Mouse (Mus musculus): ENCODE results near the gene Edem3. TPM values are rescaled to one million over a fixed set of nuclear protein-coding genes. Genes with fewer than 3 reads are reported as not detected.
A peak's percentile ranks its signal among the peaks of the same experiment; 100 is the strongest.
"Not testable (repeated sequence)": the region's sequence is repeated elsewhere in the genome, so short reads cannot be mapped to it uniquely, and the experiment has no call there.

Gene Edem3
- polyA plus RNA-seq, 1 experiment: 2.8 TPM

DNA sequence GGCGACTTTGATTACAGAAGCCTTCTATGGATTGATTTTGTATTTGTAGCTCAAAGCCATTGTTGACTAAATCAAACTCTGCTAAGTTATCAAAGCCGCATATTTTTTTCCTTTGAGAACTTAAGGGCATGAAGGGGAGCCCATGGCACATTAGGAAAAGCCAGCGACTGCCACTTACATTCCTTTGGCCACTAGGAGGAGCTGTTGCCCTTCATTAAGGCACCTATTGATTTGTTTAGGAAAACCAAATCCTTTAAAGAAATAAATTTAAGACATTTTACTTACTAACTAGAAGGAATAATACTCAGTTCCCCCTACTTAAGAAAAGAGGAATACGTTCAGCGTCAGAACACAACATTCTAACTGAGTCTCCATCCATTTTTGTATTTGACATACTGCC, 65.3 kb downstream of the Edem3 start:
- Histone ChIP-seq H3K27ac (ENCODE audit: insufficient read depth, low read length) (no peak overlapping the region), H3K36me3 (ENCODE audit: control insufficient read depth, insufficient read depth, low read length) (peaks cover 17% of the 10 kb centered on the region), H3K27me3 (ENCODE audit: control insufficient read depth, insufficient read depth, low read length) (no peaks in the 10 kb centered on the region), H3K4me1 (ENCODE audit: control insufficient read depth, insufficient read depth, insufficient read length) (no peaks in the 10 kb centered on the region), H3K4me3 (ENCODE audit: extremely low read depth, insufficient read depth, insufficient read length) (no peak overlapping the region)
- TF ChIP-seq POLR2A (IDR thresholded peaks at IDR 0.05; ENCODE audit: low read depth, low read length): no peak
- no peak for TF ChIP-seq CTCF (IDR thresholded peaks at IDR 0.05; ENCODE audit: extremely low read depth, insufficient read depth, insufficient read length, insufficient replicate concordance)
- peak; percentile 11 to 45 for DNase-seq (ENCODE audit: low read depth in 1 of 2, low spot score in 2 of 2)
- 36% methylated on average over 5 of the region's 5 CpGs for WGBS

DNA sequence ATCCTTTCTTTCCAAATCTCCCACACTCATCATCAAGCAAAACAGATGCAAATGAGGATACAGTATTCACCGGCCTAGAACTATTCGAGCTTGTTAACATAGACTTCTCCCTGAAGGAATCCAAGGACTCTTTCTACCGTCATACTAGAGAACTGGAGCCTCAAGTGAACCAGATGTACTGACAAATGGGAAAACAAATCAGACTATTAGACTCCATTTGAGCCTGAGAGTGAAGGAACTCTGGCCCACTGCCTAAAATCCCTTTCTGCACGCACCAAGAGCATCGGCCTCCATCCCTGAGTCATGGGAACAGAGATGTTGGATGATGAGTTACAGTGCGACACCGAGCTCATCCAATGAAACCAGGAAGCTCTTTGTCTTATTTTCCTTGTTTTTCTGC, 69.9 kb downstream of the Edem3 start:
- TF ChIP-seq POLR2A (IDR thresholded peaks at IDR 0.05; ENCODE audit: low read depth, low read length) (no peak), CTCF (IDR thresholded peaks at IDR 0.05; ENCODE audit: extremely low read depth, insufficient read depth, insufficient read length, insufficient replicate concordance) (no peak)
- 87% methylated on average over 7 of the region's 7 CpGs for WGBS
- no peaks in the 10 kb centered on the region for H3K36me3 ChIP-seq (ENCODE audit: control insufficient read depth, insufficient read depth, low read length)
- H3K4me1 ChIP-seq (ENCODE audit: control insufficient read depth, insufficient read depth, insufficient read length): no peaks in the 10 kb centered on the region
- H3K4me3 ChIP-seq (ENCODE audit: extremely low read depth, insufficient read depth, insufficient read length): no peak overlapping the region
- DNase-seq (ENCODE audit: low read depth in 1 of 2, low spot score in 2 of 2): no peak
- H3K27me3 ChIP-seq (ENCODE audit: control insufficient read depth, insufficient read depth, low read length): no peaks in the 10 kb centered on the region
- H3K27ac ChIP-seq (ENCODE audit: insufficient read depth, low read length): no peak overlapping the region

DNA sequence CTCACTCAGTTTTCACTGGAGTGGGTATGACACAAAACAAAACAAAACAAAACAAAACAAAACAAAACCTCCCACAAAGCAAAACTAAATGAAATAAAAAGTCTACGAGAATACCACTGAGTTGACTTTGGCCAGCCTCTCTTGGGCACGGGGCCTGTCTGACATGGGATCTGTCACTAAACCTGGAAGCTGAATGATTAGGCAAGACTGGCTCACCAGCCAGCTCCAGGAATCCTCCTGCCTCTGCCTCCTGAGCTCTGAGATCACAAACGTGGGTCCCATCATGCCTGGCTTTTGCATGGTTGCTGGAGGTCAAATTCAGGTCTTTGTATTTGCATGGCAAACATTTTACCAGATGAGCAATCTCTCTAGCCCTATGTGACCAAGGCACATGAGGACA, 76.6 kb downstream of the Edem3 start:
- TF ChIP-seq POLR2A (IDR thresholded peaks at IDR 0.05; ENCODE audit: low read depth, low read length): no peak
- TF ChIP-seq CTCF (IDR thresholded peaks at IDR 0.05; ENCODE audit: extremely low read depth, insufficient read depth, insufficient read length, insufficient replicate concordance): no peak
- Histone ChIP-seq H3K27me3 (ENCODE audit: control insufficient read depth, insufficient read depth, low read length) (no peaks in the 10 kb centered on the region), H3K4me1 (ENCODE audit: control insufficient read depth, insufficient read depth, insufficient read length) (no peaks in the 10 kb centered on the region), H3K36me3 (ENCODE audit: control insufficient read depth, insufficient read depth, low read length) (no peaks in the 10 kb centered on the region), H3K4me3 (ENCODE audit: extremely low read depth, insufficient read depth, insufficient read length) (no peak overlapping the region), H3K27ac (ENCODE audit: insufficient read depth, low read length) (no peak overlapping the region)
- 87% methylated on average over 3 of the region's 3 CpGs for WGBS
- no peak for DNase-seq (ENCODE audit: low read depth in 1 of 2, low spot score in 2 of 2)

GRCm38 (mm10) chr1:151835261-151835660, 80.1 kb downstream of the Edem3 start:
- WGBS: 90% methylated on average over 4 of the region's 4 CpGs
- no peaks in the 10 kb centered on the region for H3K27me3 ChIP-seq (ENCODE audit: control insufficient read depth, insufficient read depth, low read length)
- H3K4me1 ChIP-seq (ENCODE audit: control insufficient read depth, insufficient read depth, insufficient read length): no peaks in the 10 kb centered on the region
- no peaks in the 10 kb centered on the region for H3K36me3 ChIP-seq (ENCODE audit: control insufficient read depth, insufficient read depth, low read length)
- H3K4me3 ChIP-seq (ENCODE audit: extremely low read depth, insufficient read depth, insufficient read length): no peak overlapping the region
- no peak for TF ChIP-seq CTCF (IDR thresholded peaks at IDR 0.05; ENCODE audit: extremely low read depth, insufficient read depth, insufficient read length, insufficient replicate concordance)
- no peak for TF ChIP-seq POLR2A (IDR thresholded peaks at IDR 0.05; ENCODE audit: low read depth, low read length)
- DNase-seq (ENCODE audit: low read depth in 1 of 2, low spot score in 2 of 2): no peak
- H3K27ac ChIP-seq (ENCODE audit: insufficient read depth, low read length): no peak overlapping the region

DNA sequence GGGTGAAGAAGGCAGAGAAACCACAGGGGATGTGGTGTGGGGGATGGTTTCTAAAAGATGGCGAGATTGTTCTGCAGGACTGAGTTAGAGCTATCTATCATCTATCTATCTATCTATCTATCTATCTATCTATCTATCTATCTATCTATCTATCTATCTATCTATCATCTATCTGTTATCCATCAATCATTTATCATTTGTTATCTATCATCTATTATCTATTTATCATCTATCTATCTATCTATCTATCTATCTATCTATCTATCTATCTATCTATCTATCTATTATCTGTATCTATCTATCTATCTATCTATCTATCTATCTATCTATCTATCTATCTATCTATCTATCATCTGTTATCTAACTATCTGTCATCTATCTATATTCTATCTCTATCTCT, 85.2 kb downstream of the Edem3 start:
- H3K27me3 ChIP-seq (ENCODE audit: control insufficient read depth, insufficient read depth, low read length); H3K27ac ChIP-seq (ENCODE audit: insufficient read depth, low read length); DNase-seq (ENCODE audit: low read depth in 1 of 2, low spot score in 2 of 2); H3K4me1 ChIP-seq (ENCODE audit: control insufficient read depth, insufficient read depth, insufficient read length); H3K36me3 ChIP-seq (ENCODE audit: control insufficient read depth, insufficient read depth, low read length); H3K4me3 ChIP-seq (ENCODE audit: extremely low read depth, insufficient read depth, insufficient read length): not testable (repeated sequence)
- WGBS: 91% methylated on average over 1 of the region's 1 CpGs

DNA sequence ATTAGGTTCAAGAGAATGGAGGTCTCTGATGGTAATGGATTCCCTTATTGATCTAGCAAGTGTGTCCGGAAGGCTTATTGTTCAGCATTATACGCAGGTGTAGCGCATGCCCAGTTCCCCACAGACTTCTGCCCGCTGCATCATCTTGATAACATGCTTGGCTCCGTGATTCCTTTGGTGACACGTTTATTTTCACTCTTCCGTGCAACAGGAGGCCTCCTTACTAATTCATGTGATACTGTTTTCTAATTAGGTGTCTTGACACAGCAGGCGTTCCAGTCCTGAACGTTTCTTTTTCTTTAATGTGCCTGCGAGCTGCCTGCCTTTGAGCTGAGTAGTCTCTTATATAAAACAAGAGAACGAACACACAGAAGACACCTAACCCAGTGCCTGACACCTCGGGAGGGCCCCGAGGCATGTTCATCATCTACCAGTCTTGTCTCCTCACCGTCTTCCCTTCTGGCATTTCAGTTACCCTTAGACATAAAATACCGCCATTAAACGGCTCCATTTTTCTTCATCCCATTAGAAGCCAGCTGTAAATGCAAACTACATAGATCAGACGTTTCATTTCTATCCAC, 90.2 kb downstream of the Edem3 start:
- Histone ChIP-seq H3K27ac (ENCODE audit: insufficient read depth, low read length) (no peak overlapping the region), H3K36me3 (ENCODE audit: control insufficient read depth, insufficient read depth, low read length) (no peaks in the 10 kb centered on the region), H3K27me3 (ENCODE audit: control insufficient read depth, insufficient read depth, low read length) (no peaks in the 10 kb centered on the region), H3K4me3 (ENCODE audit: extremely low read depth, insufficient read depth, insufficient read length) (no peak overlapping the region), H3K4me1 (ENCODE audit: control insufficient read depth, insufficient read depth, insufficient read length) (no peaks in the 10 kb centered on the region)
- WGBS: 87% methylated on average over 17 of the region's 17 CpGs
- TF ChIP-seq POLR2A (IDR thresholded peaks at IDR 0.05; ENCODE audit: low read depth, low read length): no peak
- no peak for TF ChIP-seq CTCF (IDR thresholded peaks at IDR 0.05; ENCODE audit: extremely low read depth, insufficient read depth, insufficient read length, insufficient replicate concordance)
- no peak for DNase-seq (ENCODE audit: low read depth in 1 of 2, low spot score in 2 of 2)

- no peak for TF ChIP-seq POLR2A (IDR thresholded peaks at IDR 0.05; ENCODE audit: low read depth, low read length)
- no peak for TF ChIP-seq CTCF (IDR thresholded peaks at IDR 0.05; ENCODE audit: extremely low read depth, insufficient read depth, insufficient read length, insufficient replicate concordance)
- Histone ChIP-seq H3K27ac (ENCODE audit: insufficient read depth, low read length) (no peak overlapping the region), H3K36me3 (ENCODE audit: control insufficient read depth, insufficient read depth, low read length) (no peaks in the 10 kb centered on the region), H3K4me3 (ENCODE audit: extremely low read depth, insufficient read depth, insufficient read length) (no peak overlapping the region), H3K4me1 (ENCODE audit: control insufficient read depth, insufficient read depth, insufficient read length) (no peaks in the 10 kb centered on the region), H3K27me3 (ENCODE audit: control insufficient read depth, insufficient read depth, low read length) (no peaks in the 10 kb centered on the region)
- DNase-seq (ENCODE audit: low read depth in 1 of 2, low spot score in 2 of 2): no peak
- 66% methylated on average over 19 of the region's 19 CpGs for WGBS
These were observed 91.0 kb downstream of the Edem3 start for GRCm38 (mm10) chr1:151845926-151846782.
